Mouse (Mus musculus): ENCODE data around the gene Olfr1209. TPM values are rescaled to one million over a fixed set of nuclear protein-coding genes. Genes with fewer than 3 reads are reported as not detected.

The Olfr1209 gene
- not detected for total RNA-seq (2021)
- polyA plus RNA-seq (2012; rRNA removed) = not detected in 2 replicates
- long read RNA-seq = 0 reads

DNA sequence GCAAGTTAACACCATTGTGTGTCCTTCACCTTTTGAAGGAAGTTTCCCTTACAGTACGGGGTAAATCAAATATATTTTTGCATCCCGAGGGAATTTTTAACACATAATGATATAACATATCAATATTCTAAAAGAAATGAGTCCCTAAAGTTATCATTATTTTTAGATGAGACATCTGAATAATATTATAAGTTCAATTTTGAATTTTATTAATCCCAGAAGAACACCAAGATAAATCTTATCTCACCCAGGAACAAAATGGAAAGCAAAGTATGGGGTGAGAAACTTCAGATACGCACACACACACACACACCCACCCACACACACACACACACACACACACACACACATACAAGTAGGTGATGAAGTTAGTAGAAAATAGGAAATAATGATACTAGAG, at the start of gene Olfr1209:
Gene Olfr1209, minus strand, starts transcription at position 101 of the 400 bp plus-strand sequence.
- no peak for DNase-seq

DNA sequence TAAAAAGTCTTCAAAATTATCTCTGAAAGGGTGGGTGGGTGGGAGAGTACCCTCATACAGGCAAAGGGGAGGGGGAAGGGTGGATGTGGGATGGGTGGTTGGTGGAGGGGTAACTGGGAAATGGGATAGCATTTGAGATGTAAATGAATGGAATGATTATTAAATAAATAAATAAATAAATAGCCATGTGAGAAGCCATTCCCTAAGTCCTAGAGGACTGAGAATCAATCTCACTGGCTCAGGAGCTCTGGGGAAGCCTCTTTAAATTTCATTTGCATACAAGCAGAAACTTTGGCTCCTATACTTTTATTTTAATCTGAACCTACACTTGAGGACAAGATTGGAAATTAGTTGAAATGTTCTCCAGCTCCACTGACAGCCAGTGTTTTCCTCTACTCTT, 38.7 kb upstream of the Olfr1209 start, which contains the start of gene Olfr1212:
Gene Olfr1212, plus strand, starts transcription at position 301 of the 400 bp plus-strand sequence.
- no peak for DNase-seq

DNA sequence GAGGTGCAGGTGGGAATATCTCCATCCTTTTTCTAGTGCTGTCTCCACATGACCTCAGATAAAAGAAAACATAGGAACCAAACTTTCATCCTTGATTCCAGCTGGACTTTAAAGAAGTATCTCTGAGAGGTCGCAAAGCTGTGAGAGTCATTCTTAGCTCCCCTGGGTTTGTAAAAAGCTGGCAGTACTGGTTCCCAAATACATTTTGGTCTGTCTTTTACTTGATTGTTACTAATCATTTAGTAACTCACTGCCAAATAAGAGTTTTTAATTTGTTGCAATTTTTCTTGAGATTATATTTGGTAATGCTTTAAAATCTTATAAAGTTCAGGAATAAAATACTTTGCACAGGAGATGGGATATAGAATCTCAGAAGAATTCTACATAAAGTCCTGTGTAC, 23.1 kb upstream of the Olfr1209 start, which contains the start of gene Olfr1211:
Gene Olfr1211, minus strand, starts transcription at position 101 of the 400 bp plus-strand sequence.
- no peak for DNase-seq

DNA sequence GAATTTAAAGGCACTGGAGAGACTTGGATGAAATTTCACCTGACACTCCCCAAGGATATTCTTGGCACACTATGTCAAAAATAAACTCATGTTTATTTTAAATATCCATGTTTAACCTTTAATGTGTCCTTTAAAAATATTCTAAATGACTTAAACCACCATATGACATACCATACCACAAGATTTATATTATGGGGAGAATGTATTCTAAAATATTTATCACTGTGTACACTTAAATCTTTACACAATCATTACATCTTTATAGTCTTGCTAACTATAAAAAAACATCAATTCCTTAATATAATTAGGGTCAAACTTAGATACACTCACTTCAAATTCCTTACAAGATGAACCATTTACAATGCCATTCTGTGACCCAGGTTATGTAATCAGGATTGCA, 12.7 kb downstream of the Olfr1209 start, which contains the start of gene Olfr1208:
Gene Olfr1208, minus strand, starts transcription at position 101 of the 400 bp plus-strand sequence.
- no peak for DNase-seq

DNA sequence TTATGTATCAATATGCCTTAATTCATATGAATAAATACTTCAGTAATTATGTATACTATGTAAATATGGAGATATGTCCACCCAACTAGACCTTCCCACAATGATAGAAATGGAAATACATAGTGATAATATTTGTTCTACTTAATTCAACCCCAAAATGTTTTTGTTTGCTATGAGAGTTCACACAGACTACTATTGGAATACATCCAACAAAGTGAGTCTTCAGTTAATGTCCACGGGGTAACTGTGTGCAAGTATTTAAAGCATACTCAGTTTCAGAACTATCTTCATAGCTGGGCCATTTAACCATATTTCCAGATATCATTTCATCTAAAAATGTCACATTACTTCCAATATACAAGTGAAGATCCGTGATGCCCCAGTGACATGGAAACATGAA, 52.0 kb downstream of the Olfr1209 start, which contains the start of gene Olfr1206:
Gene Olfr1206, plus strand, starts transcription at position 301 of the 400 bp plus-strand sequence.
- no peak for DNase-seq

Other genes with a start within 250 kb of the Olfr1209 start
- gene Olfr1193, start 239.5 kb downstream of the Olfr1209 start, total RNA-seq (2021) = not detected
- gene Olfr1193, start 239.5 kb downstream of the Olfr1209 start, polyA plus RNA-seq (2012; rRNA removed) = not detected in 2 replicates
- gene Olfr1195, start 226.0 kb downstream of the Olfr1209 start, total RNA-seq (2021) = not detected
- gene Olfr1195, start 226.0 kb downstream of the Olfr1209 start, polyA plus RNA-seq (2012; rRNA removed) = not detected in 2 replicates
- not detected for gene Olfr1196, start 210.6 kb downstream of the Olfr1209 start, total RNA-seq (2021)
- gene Olfr1196, start 210.6 kb downstream of the Olfr1209 start, polyA plus RNA-seq (2012; rRNA removed) = not detected in 2 replicates
- not detected for gene Olfr1197, start 182.8 kb downstream of the Olfr1209 start, total RNA-seq (2021)
- gene Olfr1197, start 182.8 kb downstream of the Olfr1209 start, polyA plus RNA-seq (2012; rRNA removed) = not detected in 2 replicates
- not detected for gene Olfr1198, start 163.8 kb downstream of the Olfr1209 start, total RNA-seq (2021)
- not detected in 2 replicates for gene Olfr1198, start 163.8 kb downstream of the Olfr1209 start, polyA plus RNA-seq (2012; rRNA removed)
- gene Olfr1199, start 154.7 kb downstream of the Olfr1209 start, total RNA-seq (2021) = not detected
- gene Olfr1199, start 154.7 kb downstream of the Olfr1209 start, polyA plus RNA-seq (2012; rRNA removed) = not detected in 2 replicates
- gene Olfr1200, start 144.7 kb downstream of the Olfr1209 start, total RNA-seq (2021) = not detected
- gene Olfr1200, start 144.7 kb downstream of the Olfr1209 start, polyA plus RNA-seq (2012; rRNA removed) = not detected in 2 replicates
- not detected for gene Olfr1201, start 122.1 kb downstream of the Olfr1209 start, total RNA-seq (2021)
- gene Olfr1201, start 122.1 kb downstream of the Olfr1209 start, polyA plus RNA-seq (2012; rRNA removed) = not detected in 2 replicates
- gene Olfr1202, start 100.7 kb downstream of the Olfr1209 start, total RNA-seq (2021) = not detected
- gene Olfr1202, start 100.7 kb downstream of the Olfr1209 start, polyA plus RNA-seq (2012; rRNA removed) = not detected in 2 replicates
- not detected for gene Olfr1205, start 85.4 kb downstream of the Olfr1209 start, total RNA-seq (2021)
- gene Olfr1205, start 85.4 kb downstream of the Olfr1209 start, polyA plus RNA-seq (2012; rRNA removed) = not detected in 2 replicates
- gene Olfr1204, start 65.9 kb downstream of the Olfr1209 start, total RNA-seq (2021) = not detected
- not detected in 2 replicates for gene Olfr1204, start 65.9 kb downstream of the Olfr1209 start, polyA plus RNA-seq (2012; rRNA removed)
- gene Olfr1206, start 51.9 kb downstream of the Olfr1209 start, total RNA-seq (2021) = not detected
- not detected in 2 replicates for gene Olfr1206, start 51.9 kb downstream of the Olfr1209 start, polyA plus RNA-seq (2012; rRNA removed)
- not detected for gene Olfr1208, start 12.8 kb downstream of the Olfr1209 start, total RNA-seq (2021)
- gene Olfr1208, start 12.8 kb downstream of the Olfr1209 start, polyA plus RNA-seq (2012; rRNA removed) = not detected in 2 replicates
- not detected for gene Olfr1211, start 23.0 kb upstream of the Olfr1209 start, total RNA-seq (2021)
- gene Olfr1211, start 23.0 kb upstream of the Olfr1209 start, polyA plus RNA-seq (2012; rRNA removed) = not detected in 2 replicates
- not detected for gene Olfr1212, start 38.8 kb upstream of the Olfr1209 start, total RNA-seq (2021)
- gene Olfr1212, start 38.8 kb upstream of the Olfr1209 start, polyA plus RNA-seq (2012; rRNA removed) = not detected in 2 replicates
- gene Gm13762, start 65.1 kb upstream of the Olfr1209 start, total RNA-seq (2021) = not detected
- gene Gm13762, start 65.1 kb upstream of the Olfr1209 start, polyA plus RNA-seq (2012; rRNA removed) = not detected in 2 replicates
- not detected for gene Olfr1214, start 77.5 kb upstream of the Olfr1209 start, total RNA-seq (2021)
- gene Olfr1214, start 77.5 kb upstream of the Olfr1209 start, polyA plus RNA-seq (2012; rRNA removed) = not detected in 2 replicates
- not detected for gene Olfr1215, start 91.8 kb upstream of the Olfr1209 start, total RNA-seq (2021)
- gene Olfr1215, start 91.8 kb upstream of the Olfr1209 start, polyA plus RNA-seq (2012; rRNA removed) = not detected in 2 replicates
- not detected for gene Olfr1216, start 103.2 kb upstream of the Olfr1209 start, total RNA-seq (2021)
- gene Olfr1216, start 103.2 kb upstream of the Olfr1209 start, polyA plus RNA-seq (2012; rRNA removed) = not detected in 2 replicates
- gene Olfr1217, start 116.9 kb upstream of the Olfr1209 start, total RNA-seq (2021) = not detected
- not detected in 2 replicates for gene Olfr1217, start 116.9 kb upstream of the Olfr1209 start, polyA plus RNA-seq (2012; rRNA removed)
- gene Olfr1218, start 146.0 kb upstream of the Olfr1209 start, total RNA-seq (2021) = not detected
- not detected in 2 replicates for gene Olfr1218, start 146.0 kb upstream of the Olfr1209 start, polyA plus RNA-seq (2012; rRNA removed)
- not detected for gene Olfr1219, start 168.4 kb upstream of the Olfr1209 start, total RNA-seq (2021)
- not detected in 2 replicates for gene Olfr1219, start 168.4 kb upstream of the Olfr1209 start, polyA plus RNA-seq (2012; rRNA removed)
- gene Olfr1220, start 191.7 kb upstream of the Olfr1209 start, total RNA-seq (2021) = not detected
- not detected in 2 replicates for gene Olfr1220, start 191.7 kb upstream of the Olfr1209 start, polyA plus RNA-seq (2012; rRNA removed)
- not detected for gene Olfr1221, start 202.1 kb upstream of the Olfr1209 start, total RNA-seq (2021)
- gene Olfr1221, start 202.1 kb upstream of the Olfr1209 start, polyA plus RNA-seq (2012; rRNA removed) = not detected in 2 replicates
- not detected for gene Olfr1222, start 217.9 kb upstream of the Olfr1209 start, total RNA-seq (2021)
- gene Olfr1222, start 217.9 kb upstream of the Olfr1209 start, polyA plus RNA-seq (2012; rRNA removed) = not detected in 2 replicates
- not detected for gene Olfr1223, start 236.4 kb upstream of the Olfr1209 start, total RNA-seq (2021)
- gene Olfr1223, start 236.4 kb upstream of the Olfr1209 start, polyA plus RNA-seq (2012; rRNA removed) = not detected in 2 replicates
- gene Olfr1224-ps1, start 248.9 kb upstream of the Olfr1209 start, total RNA-seq (2021) = not detected
- gene Olfr1224-ps1, start 248.9 kb upstream of the Olfr1209 start, polyA plus RNA-seq (2012; rRNA removed) = not detected in 2 replicates